23 mouse cellular contexts compared by ENCODE assay signal in the genomic region with DNA sequence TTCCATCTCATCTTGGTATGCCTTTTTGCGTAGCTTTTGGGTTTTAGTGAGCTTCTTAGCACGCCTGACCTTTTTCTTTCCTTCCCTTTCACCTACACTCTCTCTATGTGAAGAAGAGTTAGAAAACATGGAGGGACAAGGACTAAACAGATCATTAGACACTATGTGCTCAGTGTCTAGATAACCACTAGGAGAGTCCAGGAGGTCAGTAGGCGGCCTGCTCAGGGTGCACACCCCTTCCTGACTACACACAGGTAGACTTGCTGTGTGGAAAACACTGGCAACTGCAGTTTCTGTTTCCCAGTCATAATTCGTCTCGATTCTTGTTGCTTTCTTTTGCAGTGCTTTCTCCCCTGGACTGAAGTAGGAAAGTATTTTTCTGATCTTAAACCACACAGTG.
DNase-seq lines count a peak whose midpoint lies in the region; ATAC-seq and TF ChIP-seq lines count a peak whose summit lies in the region.
"Had no signal": no experiment of that assay in that cellular context is flagged by ENCODE, and none has a peak within 500 bp of the region (broad histone marks: within the 10 kb centered on the region; RNA-seq: fewer than 3 reads in every experiment).

No protein-coding gene starts in this region.

- no peak for DNase-seq in liver
- DNase-seq in yolk sac, embryonic 10.5 days (ENCODE audit: low spot score): peak; percentile 47
- DNase-seq: adrenal gland, adult 8-10 months; adrenal gland, postnatal 14 days; adrenal gland, postnatal 36 days; B cell, adult 2 months; cerebellum, adult 11-12 months; cerebellum, adult 2 months; cerebellum, adult 9-10 months; cerebellum, postnatal 10 days; cerebellum, postnatal 25 days had no signal

- no peaks in the 10 kb centered on the region for H3K27me3 ChIP-seq in intestine, postnatal 0 days (replicated peaks; ENCODE audit: control insufficient read depth, insufficient read depth, low read length)
- H3K27me3 ChIP-seq in intestine, embryonic 15.5 days (replicated peaks): no peaks in the 10 kb centered on the region
- H3K27me3 ChIP-seq in liver, embryonic 16.5 days (ENCODE audit: control insufficient read depth, insufficient read depth, low read depth, low read length): no peaks in the 10 kb centered on the region
- H3K27me3 ChIP-seq: CH12.LX; embryonic facial prominence, embryonic 12.5 days; forebrain, embryonic 13.5 days; forebrain, embryonic 15.5 days; Patski had no signal

- H3K4me2 ChIP-seq in intestine, postnatal 0 days (replicated peaks; ENCODE audit: low read depth): no peak overlapping the region
- no peak overlapping the region for H3K4me2 ChIP-seq in intestine, embryonic 15.5 days (replicated peaks)
- no peak overlapping the region for H3K4me2 ChIP-seq in liver, embryonic 16.5 days (ENCODE audit: low read depth, low read length)
- H3K4me2 ChIP-seq: embryonic facial prominence, embryonic 12.5 days; forebrain, embryonic 13.5 days; forebrain, embryonic 15.5 days had no signal

- no peak overlapping the region for H3K9ac ChIP-seq in intestine, postnatal 0 days (ENCODE audit: low read depth, low read length)
- H3K9ac ChIP-seq in intestine, embryonic 15.5 days: no peak overlapping the region
- H3K9ac ChIP-seq in liver, embryonic 16.5 days (ENCODE audit: low read depth, low read length): no peak overlapping the region
- H3K9ac ChIP-seq: embryonic facial prominence, embryonic 12.5 days; forebrain, embryonic 13.5 days; forebrain, embryonic 15.5 days had no signal

- H3K9me3 ChIP-seq in intestine, postnatal 0 days (ENCODE audit: control insufficient read depth): no peaks in the 10 kb centered on the region
- H3K9me3 ChIP-seq in intestine, embryonic 15.5 days: no peaks in the 10 kb centered on the region
- no peaks in the 10 kb centered on the region for H3K9me3 ChIP-seq in liver, embryonic 16.5 days (replicated peaks; ENCODE audit: control insufficient read depth, low read length)
- H3K9me3 ChIP-seq: embryonic facial prominence, embryonic 10.5 days; embryonic facial prominence, embryonic 12.5 days; forebrain, embryonic 13.5 days; forebrain, embryonic 15.5 days; G1E had no signal

- ATAC-seq in intestine, postnatal 0 days: peak; percentile 64; the same call in 1 of the 2 replicates
- no peak for ATAC-seq in intestine, embryonic 15.5 days
- peak; percentile 53; the same call in 1 of the 2 replicates for ATAC-seq in liver, embryonic 16.5 days (ENCODE audit: low read depth)
- ATAC-seq: activated CD4-positive, CD25-positive, alpha-beta regulatory T cell, adult 4 months; CD4-positive, CD25-positive, alpha-beta regulatory T cell, adult 4 months; forebrain, embryonic 13.5 days; forebrain, embryonic 15.5 days; Patski had no signal

- H3K36me3 ChIP-seq in intestine, postnatal 0 days (ENCODE audit: control insufficient read depth, insufficient read depth): no peaks in the 10 kb centered on the region
- no peaks in the 10 kb centered on the region for H3K36me3 ChIP-seq in intestine, embryonic 15.5 days
- no peaks in the 10 kb centered on the region for H3K36me3 ChIP-seq in liver, embryonic 16.5 days (ENCODE audit: control insufficient read depth, insufficient read depth)
- H3K36me3 ChIP-seq: embryonic facial prominence, embryonic 10.5 days; embryonic facial prominence, embryonic 12.5 days; forebrain, embryonic 15.5 days had no signal

- no peaks in the 10 kb centered on the region for H3K4me1 ChIP-seq in intestine, postnatal 0 days (replicated peaks; ENCODE audit: control insufficient read depth, insufficient read depth, low read length)
- H3K4me1 ChIP-seq in intestine, embryonic 15.5 days (replicated peaks): no peaks in the 10 kb centered on the region
- H3K4me1 ChIP-seq in liver, embryonic 16.5 days (ENCODE audit: control insufficient read depth, low read depth, low read length): no peaks in the 10 kb centered on the region
- H3K4me1 ChIP-seq: embryonic facial prominence, embryonic 12.5 days; forebrain, embryonic 13.5 days; forebrain, embryonic 15.5 days had no signal

- 79% methylated on average over 5 of the region's 5 CpGs for WGBS in intestine, postnatal 0 days
- WGBS in intestine, embryonic 15.5 days: 90% methylated on average over 5 of the region's 5 CpGs
- 76% methylated on average over 5 of the region's 5 CpGs for WGBS in liver, embryonic 16.5 days (ENCODE audit: insufficient replicate concordance)

- no peak overlapping the region for H3K4me3 ChIP-seq in intestine, postnatal 0 days (ENCODE audit: low read depth, low read length)
- no peak overlapping the region for H3K4me3 ChIP-seq in intestine, embryonic 15.5 days (replicated peaks)
- no peak overlapping the region for H3K4me3 ChIP-seq in liver, embryonic 16.5 days (ENCODE audit: low read depth, low read length)
- H3K4me3 ChIP-seq: embryonic facial prominence, embryonic 10.5 days; embryonic facial prominence, embryonic 12.5 days; forebrain, embryonic 13.5 days; forebrain, embryonic 15.5 days had no signal

- H3K27ac ChIP-seq in intestine, postnatal 0 days (ENCODE audit: low read depth, low read length): no peak overlapping the region
- H3K27ac ChIP-seq in intestine, embryonic 15.5 days: no peak overlapping the region
- no peak overlapping the region for H3K27ac ChIP-seq in liver, embryonic 16.5 days (ENCODE audit: low read length)
- H3K27ac ChIP-seq: embryonic facial prominence, embryonic 10.5 days; embryonic facial prominence, embryonic 12.5 days; forebrain, embryonic 13.5 days; forebrain, embryonic 15.5 days had no signal

- peak; percentile 20; the same call in 1 of the 2 replicates for TF ChIP-seq CTCF in intestine, postnatal 0 days (IDR thresholded peaks at IDR 0.05; ENCODE audit: low read depth)
